Mouse (Mus musculus): ENCODE measurements around the gene Ddx55.

Gene Ddx55

GRCm38 (mm10) chr5:124610965-124611364 is 58.3 kb downstream of the Ddx55 start:
- peak; percentile 46 for DNase-seq (ENCODE audit: low read depth)

GRCm38 (mm10) chr5:124614709-124615108 is 62.0 kb downstream of the Ddx55 start:
- DNase-seq (ENCODE audit: low read depth), result peak; percentile 36

- DNase-seq (ENCODE audit: low read depth), result no peak
Observed at GRCm38 (mm10) chr5:124618711-124619110, 66.0 kb downstream of the Ddx55 start.

Data from induced T-regulatory cell, adult 2 months (primary cell).